8 mouse cellular contexts compared by ENCODE assay signal in the genomic region with DNA sequence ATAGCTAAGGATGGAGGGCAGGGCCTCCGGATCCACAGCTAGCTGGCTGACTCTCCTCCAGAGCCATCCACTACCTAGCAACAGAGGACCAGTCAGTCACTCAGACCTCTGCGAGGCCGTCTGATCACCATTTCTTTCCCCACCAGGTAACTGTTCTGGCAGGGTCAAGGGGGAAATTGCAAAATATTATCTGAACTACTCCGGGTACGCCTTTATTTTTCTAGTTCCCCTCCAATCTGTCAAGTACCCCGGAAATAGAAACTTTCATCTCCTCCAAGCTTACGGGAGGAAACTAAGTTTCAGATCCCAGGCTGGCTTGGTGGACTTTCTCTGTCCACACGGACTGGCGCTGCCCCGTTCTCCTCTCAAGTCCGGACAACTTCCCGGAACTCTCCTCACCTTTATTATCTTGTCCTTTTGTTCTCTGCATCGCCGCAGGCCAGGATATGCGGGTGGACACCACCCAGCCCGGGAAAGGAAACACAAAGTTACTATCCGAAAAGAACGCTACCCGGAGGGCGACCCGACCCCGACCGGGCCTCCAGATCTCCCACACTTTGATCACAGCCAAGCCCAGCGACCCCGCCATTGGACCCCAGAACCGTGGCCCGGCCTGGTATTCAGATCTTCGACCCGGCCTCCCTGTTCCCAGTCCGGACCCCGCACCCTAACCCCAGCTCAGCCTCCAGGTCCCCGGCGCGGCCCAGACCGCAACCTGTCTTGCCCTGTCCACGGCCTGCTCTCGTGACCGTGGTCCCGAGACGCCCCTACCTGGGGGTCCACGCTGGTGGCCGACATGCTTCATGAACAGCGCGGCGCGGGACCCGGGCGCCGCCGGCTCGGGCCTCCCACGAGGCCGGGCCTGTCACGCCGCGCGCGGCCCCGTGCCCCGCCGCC. TPM values are rescaled to one million over a fixed set of nuclear protein-coding genes. Genes with fewer than 3 reads are reported as not detected.
DNase-seq lines count a peak whose midpoint lies in the region; ATAC-seq and TF ChIP-seq lines count a peak whose summit lies in the region.

No protein-coding gene starts in this region.

- intact Hi-C loops in heart, postnatal 25 days (cut with DNase I): no loop called here

- peaks cover 5% of the 10 kb centered on the region; the same call in 1 of the 2 replicates for H3K4me1 ChIP-seq in heart, embryonic 11.5 days (ENCODE audit: control insufficient read depth, insufficient read depth, low read length)
- peaks cover 28% of the 10 kb centered on the region for H3K4me1 ChIP-seq in G1E (ENCODE audit: insufficient read depth, low read depth, low read length)
- H3K4me1 ChIP-seq in forebrain, embryonic 13.5 days: peaks cover 17% of the 10 kb centered on the region
- H3K4me1 ChIP-seq in intestine, embryonic 14.5 days (replicated peaks; ENCODE audit: control insufficient read depth, insufficient read depth, low read length): peaks cover 14% of the 10 kb centered on the region
- H3K4me1 ChIP-seq in lung, postnatal 0 days (ENCODE audit: insufficient read depth, low read depth, low read length): peaks cover 7% of the 10 kb centered on the region

- no peaks in the 10 kb centered on the region for H3K9me3 ChIP-seq in heart, embryonic 11.5 days (replicated peaks; ENCODE audit: control insufficient read depth, low read length)
- H3K9me3 ChIP-seq in G1E (replicated peaks): no peaks in the 10 kb centered on the region
- H3K9me3 ChIP-seq in forebrain, embryonic 13.5 days (replicated peaks): no peaks in the 10 kb centered on the region
- no peaks in the 10 kb centered on the region for H3K9me3 ChIP-seq in intestine, embryonic 14.5 days (ENCODE audit: control insufficient read depth, low read length)
- H3K9me3 ChIP-seq in lung, postnatal 0 days (ENCODE audit: low read length): no peaks in the 10 kb centered on the region

- H3K27me3 ChIP-seq in heart, embryonic 11.5 days (ENCODE audit: control insufficient read depth, insufficient read depth, low read length): no peaks in the 10 kb centered on the region
- H3K27me3 ChIP-seq in G1E (ENCODE audit: insufficient read depth, low read length): peaks cover 9% of the 10 kb centered on the region
- peaks cover 14% of the 10 kb centered on the region; the same call in 1 of the 2 replicates for H3K27me3 ChIP-seq in forebrain, embryonic 13.5 days
- H3K27me3 ChIP-seq in intestine, embryonic 14.5 days (replicated peaks; ENCODE audit: control insufficient read depth, insufficient read depth, low read length): no peaks in the 10 kb centered on the region
- H3K27me3 ChIP-seq in lung, postnatal 0 days (replicated peaks; ENCODE audit: insufficient read depth, low read length): no peaks in the 10 kb centered on the region

- peak overlapping the region; percentile 100 for H3K4me3 ChIP-seq in heart, embryonic 11.5 days (ENCODE audit: low read depth, low read length)
- H3K4me3 ChIP-seq in G1E (ENCODE audit: low read depth, low read length): peak overlapping the region; percentile 95
- H3K4me3 ChIP-seq in forebrain, embryonic 13.5 days: peak overlapping the region; percentile 100
- H3K4me3 ChIP-seq in intestine, embryonic 14.5 days (ENCODE audit: low read depth, low read length): peak overlapping the region; percentile 100
- peak overlapping the region; percentile 100 for H3K4me3 ChIP-seq in lung, postnatal 0 days (ENCODE audit: low read depth, low read length)

- TF ChIP-seq EP300 in lung, postnatal 0 days (IDR thresholded peaks at IDR 0.05): no peak

- H3K36me3 ChIP-seq in heart, embryonic 11.5 days (ENCODE audit: control insufficient read depth, insufficient read depth, low read length): peaks cover 20% of the 10 kb centered on the region
- peaks cover 41% of the 10 kb centered on the region for H3K36me3 ChIP-seq in G1E (replicated peaks)
- H3K36me3 ChIP-seq in forebrain, embryonic 13.5 days (ENCODE audit: poor library complexity, severe bottlenecking): peaks cover 34% of the 10 kb centered on the region
- peaks cover 39% of the 10 kb centered on the region for H3K36me3 ChIP-seq in intestine, embryonic 14.5 days (ENCODE audit: control insufficient read depth, insufficient read depth, low read length)
- no peaks in the 10 kb centered on the region for H3K36me3 ChIP-seq in lung, postnatal 0 days (ENCODE audit: insufficient read depth, low read length)

- TF ChIP-seq CTCF in G1E (IDR thresholded peaks at IDR 0.05; ENCODE audit: low read depth, low read length): no peak
- TF ChIP-seq CTCF in lung, postnatal 0 days (IDR thresholded peaks at IDR 0.05): no peak

- peak overlapping the region; percentile 76 for H3K27ac ChIP-seq in heart, embryonic 11.5 days (ENCODE audit: low read depth, low read length)
- peak overlapping the region; percentile 61; the same call in 1 of the 2 replicates for H3K27ac ChIP-seq in forebrain, embryonic 13.5 days
- peak overlapping the region; percentile 33; the same call in 1 of the 2 replicates for H3K27ac ChIP-seq in intestine, embryonic 14.5 days (ENCODE audit: low read depth)
- H3K27ac ChIP-seq in lung, postnatal 0 days (ENCODE audit: low read length): peak overlapping the region; percentile 85

- H3K4me2 ChIP-seq in heart, embryonic 11.5 days: peak overlapping the region; percentile 89
- peak overlapping the region; percentile 93 for H3K4me2 ChIP-seq in forebrain, embryonic 13.5 days
- H3K4me2 ChIP-seq in intestine, embryonic 14.5 days (ENCODE audit: low read length): peak overlapping the region; percentile 93
- peak overlapping the region; percentile 78 for H3K4me2 ChIP-seq in lung, postnatal 0 days (replicated peaks; ENCODE audit: low read depth, low read length)

- peak; percentile 44 for ATAC-seq in heart, embryonic 11.5 days (replicated peaks; ENCODE audit: insufficient number of reproducible peaks, low FRiP score, low TSS enrichment)
- no peak for ATAC-seq in G1E (ENCODE audit: extremely low read depth, insufficient number of reproducible peaks, low FRiP score, poor library complexity, severe bottlenecking)
- peak; percentile 73 for ATAC-seq in forebrain, embryonic 13.5 days
- peak; percentile 64 for ATAC-seq in intestine, embryonic 14.5 days (replicated peaks; ENCODE audit: low FRiP score, low TSS enrichment, low read depth)
- ATAC-seq in lung, postnatal 0 days: 0 out of 2 replicates have a peak, but pooled peaks have one; percentile 9

- H3K9ac ChIP-seq in heart, embryonic 11.5 days (ENCODE audit: low read depth, low read length): peak overlapping the region; percentile 98
- H3K9ac ChIP-seq in forebrain, embryonic 13.5 days: peak overlapping the region; percentile 98
- peak overlapping the region; percentile 99 for H3K9ac ChIP-seq in intestine, embryonic 14.5 days (ENCODE audit: low read length)
- peak overlapping the region; percentile 99 for H3K9ac ChIP-seq in lung, postnatal 0 days (replicated peaks; ENCODE audit: low read depth)

- no peak for DNase-seq in heart, postnatal 25 days (ENCODE audit: low spot score)
- peak; percentile 40 for DNase-seq in G1E (ENCODE audit: low spot score)
- no peak for DNase-seq in intestine, embryonic 14.5 days (ENCODE audit: low spot score)
- DNase-seq in lung, postnatal 0 days (ENCODE audit: low spot score): peak; percentile 59
- DNase-seq in right cerebral cortex, postnatal 4 days: peak; percentile 28
- DNase-seq in T-cell, adult 2 months (ENCODE audit: low spot score): no peak

- WGBS in heart, embryonic 11.5 days (ENCODE audit: insufficient replicate concordance): 1% methylated on average over 61 of the region's 61 CpGs
- under 1% methylated on average over 49 of the region's 61 CpGs for WGBS in forebrain, embryonic 13.5 days
- WGBS in intestine, embryonic 14.5 days: under 1% methylated on average over 61 of the region's 61 CpGs
- WGBS in lung, postnatal 0 days: under 1% methylated on average over 55 of the region's 61 CpGs

RNA-seq across cellular contexts. Expression of gene Ythdf1, which starts 0.6 kb away (rescaled TPM):
- 39.8 and 43.6 TPM in 2 replicates for polyA plus RNA-seq in heart, embryonic 11.5 days (2014; fragmentation: Nextera tagmentation; extraction: Ambion mirVana)
- total RNA-seq in heart, postnatal 25 days (2021): 10 to 100 TPM; 35.6 to 35.7 TPM
- 90.2 and 96.6 TPM in 2 replicates for total RNA-seq in G1E (2014; fragmentation: Nextera tagmentation)
- total RNA-seq in G1E (2017): 24.6 and 26.3 TPM in 2 replicates
- polyA plus RNA-seq in G1E (2012): 72.5 and 87.0 TPM in 2 replicates
- 25.3 and 33.1 TPM in 2 replicates for polyA plus RNA-seq in forebrain, embryonic 13.5 days (2015; fragmentation: Nextera tagmentation; extraction: Ambion mirVana)
- polyA plus RNA-seq in intestine, embryonic 14.5 days (2014; fragmentation: Nextera tagmentation; extraction: Ambion mirVana): 42.0 and 61.0 TPM in 2 replicates
- polyA plus RNA-seq in lung, postnatal 0 days (2015; fragmentation: Nextera tagmentation; extraction: Ambion mirVana): 40.3 and 42.4 TPM in 2 replicates

RNA-seq across cellular contexts. Expression of gene Birc7, which starts 8.7 kb away (rescaled TPM):
- polyA plus RNA-seq in heart, embryonic 11.5 days (2014; fragmentation: Nextera tagmentation; extraction: Ambion mirVana): 0.13 TPM in 1 of 2 replicates, not detected in the other
- total RNA-seq in heart, postnatal 25 days (2021): not detected
- total RNA-seq in G1E (2014; fragmentation: Nextera tagmentation) (not detected in 2 replicates), G1E (2017) (not detected in 2 replicates)
- polyA plus RNA-seq in G1E (2012): not detected in 2 replicates
- 0.14 and 0.25 TPM in 2 replicates for polyA plus RNA-seq in forebrain, embryonic 13.5 days (2015; fragmentation: Nextera tagmentation; extraction: Ambion mirVana)
- 0.26 TPM in 1 of 2 replicates, not detected in the other for polyA plus RNA-seq in intestine, embryonic 14.5 days (2014; fragmentation: Nextera tagmentation; extraction: Ambion mirVana)
- polyA plus RNA-seq in lung, postnatal 0 days (2015; fragmentation: Nextera tagmentation; extraction: Ambion mirVana): not detected in 2 replicates

RNA-seq across cellular contexts. Expression of gene Nkain4, which starts 34.3 kb away (rescaled TPM):
- polyA plus RNA-seq in heart, embryonic 11.5 days (2014; fragmentation: Nextera tagmentation; extraction: Ambion mirVana): 29.3 and 34.2 TPM in 2 replicates
- 10 to 100 TPM in 1 of 2 experiments, 1 to 10 TPM in 1; 8.0 to 11.4 TPM for total RNA-seq in heart, postnatal 25 days (2021)
- total RNA-seq in G1E (2014; fragmentation: Nextera tagmentation) (not detected in 2 replicates), G1E (2017) (not detected in 2 replicates)
- not detected in 2 replicates for polyA plus RNA-seq in G1E (2012)
- polyA plus RNA-seq in forebrain, embryonic 13.5 days (2015; fragmentation: Nextera tagmentation; extraction: Ambion mirVana): 53.3 and 53.8 TPM in 2 replicates
- polyA plus RNA-seq in intestine, embryonic 14.5 days (2014; fragmentation: Nextera tagmentation; extraction: Ambion mirVana): 51.0 and 53.3 TPM in 2 replicates
- polyA plus RNA-seq in lung, postnatal 0 days (2015; fragmentation: Nextera tagmentation; extraction: Ambion mirVana): 110 and 113 TPM in 2 replicates

RNA-seq across cellular contexts. Expression of gene Arfgap1, which starts 46.9 kb away (rescaled TPM):
- 59.3 and 68.9 TPM in 2 replicates for polyA plus RNA-seq in heart, embryonic 11.5 days (2014; fragmentation: Nextera tagmentation; extraction: Ambion mirVana)
- 10 to 100 TPM; 32.5 to 33.2 TPM for total RNA-seq in heart, postnatal 25 days (2021)
- total RNA-seq in G1E (2014; fragmentation: Nextera tagmentation) (29.7 and 56.1 TPM in 2 replicates), G1E (2017) (40.6 and 41.4 TPM in 2 replicates)
- 27.8 and 39.9 TPM in 2 replicates for polyA plus RNA-seq in G1E (2012)
- 83.0 and 91.1 TPM in 2 replicates for polyA plus RNA-seq in forebrain, embryonic 13.5 days (2015; fragmentation: Nextera tagmentation; extraction: Ambion mirVana)
- polyA plus RNA-seq in intestine, embryonic 14.5 days (2014; fragmentation: Nextera tagmentation; extraction: Ambion mirVana): 77.0 and 78.6 TPM in 2 replicates
- polyA plus RNA-seq in lung, postnatal 0 days (2015; fragmentation: Nextera tagmentation; extraction: Ambion mirVana): 50.5 and 52.9 TPM in 2 replicates

Comparison
In these comparisons a context has a peak if more than half of its experiments do, and no peak if none do; other contexts are left out.
1. H3K27ac ChIP-seq: peak in every context shown above with its lines; median percentile 85 in lung, postnatal 0 days; 76 in heart, embryonic 11.5 days; 61 in forebrain, embryonic 13.5 days; 33 in intestine, embryonic 14.5 days.
2. DNase-seq: peak in G1E (single experiment), lung, postnatal 0 days (single experiment) and right cerebral cortex, postnatal 4 days (single experiment); none in heart, postnatal 25 days (single experiment), intestine, embryonic 14.5 days (single experiment) and T-cell, adult 2 months (single experiment).
3. RNA of gene Nkain4, which starts 34.3 kb away (polyA plus RNA-seq): 110 to 113 TPM in lung, postnatal 0 days, 53.3 to 53.8 TPM in forebrain, embryonic 13.5 days, 51.0 to 53.3 TPM in intestine, embryonic 14.5 days and 29.3 to 34.2 TPM in heart, embryonic 11.5 days; not detected in G1E; every median in the first group is over 10 times any median in the second.
4. Peak in every context shown above with its lines, with median percentiles within 50 percentile points of each other: H3K4me2 ChIP-seq, H3K4me3 ChIP-seq and H3K9ac ChIP-seq.